Mouse (Mus musculus) hindlimb bud, embryonic 11.5 days (tissue): Measurements from ENCODE around the gene Zfp365.

ENCODE experiments used
- DNase-seq: peaks from one replicate; pipeline ENCODE4 v3.0.0-alpha.2; 2012; ENCODE audit warnings: low read depth, low spot score; ENCODE audit errors: extremely low spot score

Gene Zfp365

GRCm38 (mm10) chr10:67912337-67912776, at the start of gene Zfp365:
TSS of gene Zfp365 (minus strand) at chr10:67912662.
- peak; percentile 14 for DNase-seq

DNA sequence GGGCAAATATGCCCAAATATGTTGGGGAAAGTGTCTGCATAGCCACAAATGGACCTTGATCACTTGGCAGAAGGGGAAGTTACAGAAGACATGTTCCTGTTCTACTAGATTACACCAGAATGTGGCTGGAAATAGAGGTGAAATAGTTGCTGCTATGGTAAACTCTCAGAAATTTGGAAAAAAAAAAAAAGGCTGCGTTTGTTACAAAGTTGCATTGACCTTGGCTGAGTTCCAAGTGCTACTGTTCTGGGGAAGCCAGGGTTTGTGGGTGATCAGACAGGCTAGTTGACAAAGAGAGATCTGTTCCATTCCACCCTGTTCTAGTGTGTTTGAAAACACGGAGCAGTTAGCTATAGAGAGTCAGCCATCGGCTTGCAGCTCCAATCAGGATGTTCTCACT, 47.5 kb upstream of the Zfp365 start:
- DNase-seq, result no peak

DNA sequence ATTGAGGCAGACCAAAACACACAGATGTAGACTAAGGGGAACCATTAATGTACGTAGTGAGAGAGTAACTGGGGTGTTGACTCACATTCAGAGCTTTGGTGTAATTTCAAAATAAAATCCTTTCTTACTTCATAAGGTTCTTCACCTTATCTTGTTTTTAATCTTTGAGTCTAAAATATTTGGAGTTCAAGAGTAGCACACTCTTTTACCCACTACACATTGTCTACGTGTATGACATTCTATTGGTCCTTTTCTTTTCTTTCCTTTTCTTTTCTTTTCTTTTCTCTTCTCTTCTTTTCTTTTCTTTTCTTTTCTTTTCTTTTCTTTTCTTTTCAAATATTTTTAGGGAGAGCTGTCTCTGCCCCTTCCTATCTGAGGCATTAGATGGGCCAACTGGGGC, 43.5 kb upstream of the Zfp365 start:
- DNase-seq, result no peak

DNA sequence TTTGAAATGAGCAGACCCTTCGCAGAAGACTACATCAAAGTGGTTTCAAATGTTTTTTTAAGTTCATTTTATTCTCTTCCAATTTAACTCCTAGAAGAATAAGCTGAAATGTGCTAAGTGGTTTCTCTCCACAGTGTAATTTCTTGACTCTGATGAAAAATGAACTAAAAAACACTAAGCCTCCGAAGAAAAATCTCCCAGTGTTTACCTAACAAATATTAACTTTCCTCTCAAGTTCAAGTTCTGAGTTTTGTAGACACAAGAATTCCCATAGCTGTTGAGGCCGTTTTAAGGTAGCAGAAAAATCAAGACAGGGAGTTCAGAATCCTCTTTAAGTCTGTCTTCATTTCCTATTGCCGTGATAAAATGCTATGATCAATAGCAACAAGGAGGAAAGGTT, 39.2 kb upstream of the Zfp365 start:
- no peak for DNase-seq

DNA sequence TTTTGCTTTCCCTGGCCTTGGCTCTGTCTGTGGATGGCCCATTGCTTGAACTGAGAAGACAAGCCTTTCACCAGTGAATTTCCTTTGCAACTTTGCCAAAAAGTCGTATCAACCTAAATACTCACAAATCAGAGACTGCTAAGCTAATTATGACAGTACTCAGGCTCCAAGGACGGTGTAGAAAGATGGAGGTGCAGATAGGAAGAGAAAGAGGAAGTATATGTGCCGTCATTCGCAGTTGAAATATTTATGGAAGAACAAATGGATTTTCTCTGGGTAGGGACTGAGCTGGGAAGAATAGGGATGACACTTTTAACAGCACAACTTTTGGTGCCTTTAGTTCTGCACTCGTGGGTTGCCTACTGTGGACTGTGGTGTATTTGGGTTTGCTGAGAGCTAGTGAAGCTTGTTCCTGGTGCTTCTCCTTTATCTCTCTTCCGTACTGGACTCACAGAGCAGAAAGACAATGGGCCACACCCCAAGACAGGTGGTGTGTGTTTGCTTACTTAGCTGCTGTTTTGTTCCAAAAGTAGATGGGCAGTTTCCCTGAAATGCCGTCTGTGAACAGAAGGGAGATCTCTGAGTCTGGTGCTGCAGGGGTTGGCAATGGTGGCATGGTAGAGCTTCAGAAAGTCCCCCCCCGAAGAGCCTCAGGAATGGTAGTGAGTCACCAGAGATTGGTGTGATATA, 37.7 kb upstream of the Zfp365 start:
- DNase-seq, result no peak

DNA sequence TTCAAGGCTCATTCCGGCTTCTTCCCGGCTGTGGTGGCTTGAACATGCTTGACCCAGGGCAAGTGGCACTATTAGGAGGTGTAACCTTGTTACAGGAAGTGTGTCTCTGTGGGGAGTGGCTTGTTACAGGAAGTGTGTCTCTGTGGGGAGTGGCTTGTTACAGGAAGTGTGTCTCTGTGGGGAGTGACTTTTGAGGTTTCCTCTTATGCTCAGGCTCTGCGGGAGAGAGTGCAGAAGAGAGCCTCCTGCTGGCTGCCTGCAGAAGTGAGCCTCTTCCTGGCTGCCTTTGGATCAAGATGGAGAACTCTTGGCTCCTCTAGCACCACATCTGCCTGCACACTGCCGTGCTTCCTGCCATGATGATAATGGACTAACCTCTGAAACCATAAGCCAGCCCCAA, 31.1 kb upstream of the Zfp365 start:
- DNase-seq, result no peak

DNA sequence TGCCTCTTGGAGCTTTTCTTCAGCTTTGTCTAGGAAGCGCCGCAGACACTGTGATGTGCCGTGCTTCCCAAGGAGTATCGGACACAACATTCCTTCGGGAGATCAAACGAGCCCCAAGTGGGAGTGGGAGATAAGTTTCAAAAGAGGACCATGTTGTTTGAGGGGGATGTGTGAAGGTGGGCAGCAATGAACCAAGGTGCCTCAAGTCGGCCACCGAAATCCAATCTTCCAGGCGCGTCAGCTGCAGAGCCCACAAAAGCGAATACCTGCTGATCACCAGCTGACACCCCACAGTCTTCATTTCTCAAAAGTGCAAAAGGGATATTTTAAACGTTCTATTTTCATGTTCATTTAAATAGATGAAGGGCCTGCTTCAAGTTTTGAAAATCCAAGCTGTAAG, 27.1 kb upstream of the Zfp365 start:
- DNase-seq, result no peak

GRCm38 (mm10) chr10:67937775-67938174, 25.3 kb upstream of the Zfp365 start:
- no peak for DNase-seq

GRCm38 (mm10) chr10:67936944-67937343, 24.5 kb upstream of the Zfp365 start:
- DNase-seq, result no peak

DNA sequence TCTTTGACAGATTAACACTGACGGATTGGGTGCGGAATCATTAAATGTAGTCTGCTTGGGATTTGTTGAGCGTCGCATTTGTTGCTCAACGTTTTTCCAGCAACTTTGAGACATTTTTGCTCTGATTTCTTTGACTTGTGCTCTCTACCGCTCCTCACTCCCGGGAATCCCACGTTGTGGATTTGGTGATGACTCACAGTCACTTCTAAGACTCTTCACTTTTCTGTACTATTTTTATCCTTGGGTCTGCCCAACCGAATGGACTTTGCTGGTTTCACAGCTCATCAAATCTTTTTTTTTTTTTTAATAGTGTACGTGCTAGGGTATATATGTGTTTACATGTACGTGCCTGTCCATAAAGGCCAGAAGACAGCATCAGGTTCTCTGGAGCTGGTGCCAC, 20.3 kb upstream of the Zfp365 start:
- no peak for DNase-seq

GRCm38 (mm10) chr10:67931328-67931727, 18.9 kb upstream of the Zfp365 start:
- DNase-seq, result no peak

DNA sequence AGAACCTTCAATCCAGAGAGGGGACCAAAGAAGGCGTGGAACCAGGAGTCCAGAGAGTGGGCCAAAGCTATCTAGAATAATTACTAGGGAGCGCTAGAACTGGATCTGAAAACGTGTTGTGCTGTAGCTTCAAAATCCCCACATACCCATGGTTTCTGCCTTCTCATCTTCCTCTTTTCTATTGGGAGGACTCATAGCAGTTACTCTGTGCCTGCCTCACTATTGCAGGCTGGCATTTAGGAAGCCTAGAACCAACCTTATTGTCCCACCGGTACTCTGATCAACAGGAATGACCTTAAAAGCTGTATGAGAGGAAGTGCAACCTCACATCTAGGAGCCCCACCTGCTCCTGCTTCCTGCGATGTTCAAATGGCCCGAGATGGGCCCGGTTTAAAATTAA, 16.1 kb upstream of the Zfp365 start:
- no peak for DNase-seq

GRCm38 (mm10) chr10:67927718-67928455, 15.4 kb upstream of the Zfp365 start:
- no peak for DNase-seq

GRCm38 (mm10) chr10:67924030-67924429, 11.6 kb upstream of the Zfp365 start:
- DNase-seq, result no peak

DNA sequence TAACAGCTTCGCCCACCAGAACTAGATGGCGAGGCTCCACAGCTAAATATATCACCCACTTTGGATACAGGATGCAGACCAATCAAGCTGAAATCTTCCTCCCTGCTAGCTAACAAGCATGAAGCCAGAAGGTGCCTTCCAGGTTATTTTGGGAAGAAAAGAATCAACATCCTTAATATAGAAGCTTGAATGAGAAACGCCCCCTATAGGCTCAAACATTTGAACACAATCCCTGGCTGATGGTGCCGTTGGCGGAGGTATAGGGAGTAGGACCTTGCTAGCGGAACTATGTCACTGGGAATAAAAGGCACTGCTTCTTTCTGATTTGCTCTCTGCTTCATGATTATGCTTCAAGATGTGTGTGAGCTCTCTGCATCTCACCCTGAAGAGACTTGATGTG, 9.3 kb upstream of the Zfp365 start:
- no peak for DNase-seq

DNA sequence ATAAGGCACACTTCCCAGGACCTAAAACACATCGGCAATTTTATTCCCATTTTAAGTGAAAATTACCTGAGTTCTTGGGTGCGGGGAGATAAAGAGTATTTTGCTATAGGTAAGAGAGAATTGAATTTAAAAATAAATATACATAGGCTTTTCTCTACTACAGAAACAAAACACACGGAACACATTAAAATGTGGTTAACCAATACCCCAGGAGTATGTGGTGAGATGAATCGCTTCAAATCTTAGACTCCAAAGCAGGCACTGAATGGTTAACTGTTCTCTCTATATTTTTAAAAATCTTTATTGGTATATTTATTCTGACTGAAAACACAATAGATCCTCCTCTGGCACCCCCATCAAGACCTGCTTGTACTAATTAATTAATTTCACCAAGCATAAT, 7.2 kb upstream of the Zfp365 start:
- DNase-seq, result no peak

DNA sequence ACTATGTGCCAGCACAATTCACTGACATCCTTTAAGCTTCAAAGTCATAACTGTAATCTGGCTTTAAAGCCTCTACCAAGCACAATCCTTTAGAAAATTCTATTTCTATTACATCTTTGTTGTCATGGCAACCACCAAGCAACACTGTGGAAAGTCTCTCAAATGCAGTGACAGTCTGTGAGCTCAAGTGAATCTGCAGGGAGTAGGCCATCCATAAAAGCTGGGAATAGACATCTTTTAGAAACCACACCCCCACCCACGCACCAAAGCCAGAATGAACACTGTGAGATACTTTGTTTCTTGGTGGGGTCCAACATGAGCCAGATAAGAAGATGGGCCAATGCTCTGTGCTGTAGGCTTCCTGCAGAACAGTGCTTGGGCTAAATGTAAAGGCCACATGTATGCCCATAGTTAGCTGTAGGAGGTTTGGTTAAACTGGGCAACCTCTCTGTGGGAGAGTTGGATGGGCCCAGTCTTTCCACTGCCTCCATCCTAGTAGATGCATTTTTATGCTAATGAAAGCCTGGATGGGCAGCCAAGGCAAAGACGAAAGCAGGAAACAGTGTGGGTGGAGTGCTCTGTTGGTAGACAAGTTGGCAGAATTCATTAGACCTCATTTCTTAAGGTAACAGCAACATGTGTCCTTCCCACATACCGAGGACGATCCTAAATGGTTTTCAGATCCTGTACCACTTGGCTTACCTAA, 5.9 kb upstream of the Zfp365 start:
- no peak for DNase-seq

GRCm38 (mm10) chr10:67917356-67917755, 4.9 kb upstream of the Zfp365 start:
- DNase-seq, result no peak

GRCm38 (mm10) chr10:67911447-67912336, 770 bp downstream of the Zfp365 start:
- DNase-seq, result no peak

GRCm38 (mm10) chr10:67907931-67908330, 4.5 kb downstream of the Zfp365 start:
- DNase-seq, result no peak

- no peak for DNase-seq
These were observed 5.5 kb downstream of the Zfp365 start for GRCm38 (mm10) chr10:67906926-67907325.
